Mouse (Mus musculus): ENCODE measurements at regions not wholly inside any gene's neighbourhood (a gene's known extent, or its start where the extent isn't known, plus 50 kb on each side); places are given as distances from the start of the nearest gene placed in this dataset.

DNA sequence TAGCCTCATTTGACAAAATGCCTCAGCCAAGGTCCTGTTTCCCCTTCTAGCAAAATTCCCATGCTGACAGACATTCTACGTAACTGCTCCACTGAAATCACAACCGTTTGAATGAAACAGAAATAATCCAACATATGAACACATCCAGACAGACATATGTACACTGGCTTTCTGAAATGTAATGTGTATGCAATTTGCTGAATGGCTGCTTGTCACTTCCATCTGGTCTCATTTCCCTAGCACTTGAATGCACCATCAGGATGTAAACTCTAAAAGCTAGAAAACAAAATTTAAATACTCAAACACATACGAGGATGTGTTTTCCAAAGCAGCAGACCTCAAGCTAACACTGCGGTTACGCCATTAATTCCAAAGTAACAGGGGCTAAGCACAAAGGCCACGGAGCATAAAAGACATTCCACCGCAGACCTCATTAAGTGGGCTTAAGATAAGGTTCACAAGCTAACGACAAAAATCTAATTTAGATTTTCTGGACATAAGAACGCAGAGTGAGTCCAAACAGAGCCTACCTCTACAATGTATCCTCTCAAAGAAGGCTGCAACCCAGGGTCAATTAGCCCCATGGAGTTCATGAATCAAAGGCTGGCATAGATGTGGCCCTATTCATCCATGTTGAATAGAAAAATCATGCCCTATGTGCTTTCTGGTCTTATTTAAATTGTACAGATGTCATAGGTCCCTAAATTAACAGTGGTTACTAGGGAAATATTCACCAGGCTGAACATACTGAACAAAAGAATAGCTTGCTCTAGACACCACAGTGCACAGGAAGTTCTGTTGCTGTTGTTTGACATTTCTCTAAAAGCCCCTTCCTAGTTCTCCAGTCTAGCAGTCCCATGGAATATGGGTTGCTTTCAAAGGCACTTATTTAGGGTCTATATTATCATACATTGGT lies 630.5 kb downstream of the Nedd1 start:
- DNase-seq (ENCODE audit: low spot score), result no peak

DNA sequence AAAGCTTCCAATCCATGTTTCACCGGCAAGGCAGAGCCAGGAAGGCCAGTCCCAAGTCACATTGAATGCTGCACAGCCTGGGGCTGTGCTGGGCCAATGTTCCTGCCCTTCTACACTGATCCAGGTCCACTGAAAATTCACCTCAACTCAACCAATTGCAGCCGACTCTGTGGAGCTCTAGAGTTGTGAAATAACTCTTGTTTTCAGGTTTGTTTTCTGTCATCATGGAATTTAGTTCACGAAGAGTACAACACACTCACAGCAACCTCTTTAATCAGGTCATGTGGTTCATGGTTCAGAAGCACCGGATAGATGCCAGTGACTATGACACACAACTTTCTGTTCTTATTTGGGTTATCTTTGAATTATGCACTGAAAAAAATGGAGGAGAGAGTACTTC lies 640.1 kb downstream of the Nedd1 start:
- no peak for DNase-seq (ENCODE audit: low spot score)

DNA sequence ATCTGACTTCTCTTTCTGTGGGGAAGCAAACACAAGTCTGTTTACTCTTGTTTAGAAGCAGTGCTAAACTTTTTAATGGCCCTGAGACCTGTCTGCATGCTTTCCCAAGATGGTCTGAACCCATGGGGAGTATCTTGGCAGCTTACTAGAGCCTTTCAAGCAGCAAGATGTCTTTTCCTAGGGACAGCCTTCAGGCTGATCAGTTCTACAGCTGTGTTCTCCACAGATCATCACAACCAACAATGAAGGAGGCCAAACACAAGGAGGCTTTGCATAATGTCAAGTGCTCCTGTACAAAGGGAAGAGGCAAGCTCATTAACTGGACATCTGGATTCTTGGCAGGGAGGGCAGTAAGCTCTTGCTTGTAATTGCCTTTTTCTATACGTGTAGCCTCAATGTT lies 641.0 kb downstream of the Nedd1 start:
- DNase-seq (ENCODE audit: low spot score), result no peak

DNA sequence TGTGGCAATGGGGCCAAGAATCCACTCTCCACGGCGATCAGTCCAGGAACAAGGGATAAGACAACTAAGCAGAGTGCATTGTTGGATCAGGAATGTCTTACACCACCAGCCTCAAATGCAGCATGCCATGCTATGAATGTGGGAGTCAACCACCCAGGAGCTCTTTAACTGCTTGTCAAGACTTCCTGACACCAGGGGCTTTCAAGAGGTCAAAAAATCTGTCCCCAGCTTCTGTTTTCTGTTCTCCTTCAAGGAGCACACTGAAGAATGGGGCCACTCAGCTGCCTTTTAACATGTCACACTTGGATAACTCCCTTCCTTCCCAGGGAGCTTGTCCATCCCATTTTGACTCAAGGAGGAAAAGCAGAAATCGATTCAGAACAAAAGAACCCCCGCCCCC lies 642.8 kb downstream of the Nedd1 start:
- no peak for DNase-seq (ENCODE audit: low spot score)

DNA sequence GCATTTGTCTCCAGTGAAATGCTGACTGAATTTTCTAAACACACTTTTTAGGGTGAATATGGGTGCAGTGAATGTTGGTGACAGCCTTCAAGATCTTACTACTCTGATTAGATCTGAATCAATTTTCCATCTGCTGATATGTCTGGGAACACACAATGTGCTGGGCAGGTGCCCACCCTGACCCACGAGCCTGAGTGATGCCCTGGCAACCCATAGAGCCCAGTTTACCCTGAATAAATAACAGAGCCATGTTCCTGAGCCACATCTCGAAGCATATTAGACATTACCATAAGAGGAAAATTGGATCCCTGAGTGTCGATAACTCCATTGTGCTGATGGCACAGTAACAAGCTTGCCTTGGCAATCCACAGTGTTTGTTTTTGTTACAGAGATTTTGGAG lies 644.9 kb downstream of the Nedd1 start:
- no peak for DNase-seq (ENCODE audit: low spot score)

DNA sequence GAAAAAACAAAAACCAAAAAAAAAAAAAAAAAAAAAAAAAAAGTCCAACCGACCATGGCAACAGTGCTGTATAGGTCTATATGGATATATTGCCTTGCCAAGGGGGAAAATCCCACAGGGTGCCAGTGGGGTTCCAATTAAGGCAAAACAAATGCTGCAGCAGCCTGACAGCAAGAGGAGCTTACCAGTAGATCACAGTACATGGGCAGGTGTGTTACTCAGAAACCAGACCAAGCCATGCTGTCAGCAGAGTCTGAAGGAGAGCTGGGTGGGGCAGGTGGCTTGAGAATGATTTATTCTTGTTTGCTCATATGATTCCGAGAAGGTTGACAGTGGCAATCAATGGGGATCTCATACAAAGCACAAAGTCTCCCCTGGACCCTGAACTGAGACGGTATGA lies 645.5 kb downstream of the Nedd1 start:
- DNase-seq (ENCODE audit: low spot score), result no peak

DNA sequence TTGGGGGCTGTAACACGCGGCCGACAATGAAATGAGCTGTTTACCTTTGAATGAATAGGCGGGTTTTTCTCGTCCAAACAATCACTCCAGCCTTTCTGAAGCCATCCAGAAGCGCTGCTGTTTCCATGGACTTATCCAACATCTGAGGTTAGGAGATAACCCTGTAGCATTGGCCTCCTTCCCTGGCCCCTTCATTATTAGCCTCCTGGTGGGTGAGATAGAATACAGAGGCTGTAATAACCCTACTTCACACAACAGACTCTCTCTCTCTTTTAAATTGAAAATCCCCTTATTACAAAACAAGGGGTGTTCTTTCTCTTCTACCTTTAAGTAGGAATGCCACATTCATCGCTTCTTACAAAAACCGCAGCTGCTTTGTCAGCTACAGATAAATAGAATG lies 646.8 kb downstream of the Nedd1 start:
- no peak for DNase-seq (ENCODE audit: low spot score)

DNA sequence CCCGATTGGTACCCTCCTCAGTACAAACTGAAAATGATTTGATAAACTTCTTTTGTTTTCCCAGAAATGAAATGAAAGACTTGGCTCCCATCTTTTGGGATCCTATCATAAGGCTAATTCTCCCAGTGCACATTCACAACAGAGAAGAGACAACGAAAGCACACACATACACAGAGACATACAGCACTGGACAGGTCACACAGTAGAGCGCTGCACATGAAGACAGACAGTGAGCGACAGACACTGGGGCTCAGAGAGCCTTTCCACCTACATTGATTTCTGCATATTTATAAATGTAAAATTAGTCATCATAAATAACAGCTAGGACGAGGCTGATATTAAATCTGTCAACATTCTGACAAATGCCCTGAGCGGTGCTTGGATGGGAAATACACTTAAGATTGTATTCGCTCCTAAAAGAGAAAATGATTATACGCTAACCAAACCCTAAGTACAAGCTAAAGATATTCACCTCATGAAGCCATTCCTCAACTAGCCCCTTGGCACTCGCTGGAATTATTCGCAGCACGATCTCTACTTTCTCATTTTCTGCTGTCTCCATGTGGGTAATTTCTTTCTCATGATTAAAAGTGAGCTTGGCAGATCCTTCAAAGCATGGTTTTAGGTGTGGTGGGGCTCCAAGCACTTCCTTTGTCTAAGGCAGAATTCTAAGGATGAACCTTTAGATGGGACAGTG lies 647.4 kb downstream of the Nedd1 start:
- DNase-seq (ENCODE audit: low spot score), result no peak

DNA sequence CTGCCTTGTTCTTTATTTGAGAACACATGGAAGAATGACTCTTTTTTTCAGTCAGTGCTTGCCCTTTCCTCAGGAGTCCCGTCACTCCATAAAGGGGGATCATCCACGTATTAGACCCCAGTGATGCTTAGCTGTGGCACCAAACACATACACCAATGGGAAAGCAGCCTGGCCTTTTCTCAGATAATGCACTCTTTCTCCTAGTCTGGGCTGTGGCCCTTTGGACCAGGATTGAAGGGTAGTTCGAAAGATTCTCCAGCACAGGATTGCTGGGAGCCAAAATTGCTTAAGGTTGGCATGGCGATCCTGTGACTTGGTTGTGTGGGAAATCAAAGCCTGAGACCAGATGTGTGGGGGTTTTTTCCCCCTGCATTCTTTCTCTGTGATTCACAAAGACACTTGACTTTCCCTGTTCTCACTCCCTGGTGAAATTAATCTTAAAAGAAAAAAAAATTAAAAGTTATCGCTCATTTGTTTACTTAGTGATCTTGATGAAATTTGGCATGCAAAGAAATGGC lies 648.3 kb downstream of the Nedd1 start:
- DNase-seq (ENCODE audit: low spot score), result no peak

DNA sequence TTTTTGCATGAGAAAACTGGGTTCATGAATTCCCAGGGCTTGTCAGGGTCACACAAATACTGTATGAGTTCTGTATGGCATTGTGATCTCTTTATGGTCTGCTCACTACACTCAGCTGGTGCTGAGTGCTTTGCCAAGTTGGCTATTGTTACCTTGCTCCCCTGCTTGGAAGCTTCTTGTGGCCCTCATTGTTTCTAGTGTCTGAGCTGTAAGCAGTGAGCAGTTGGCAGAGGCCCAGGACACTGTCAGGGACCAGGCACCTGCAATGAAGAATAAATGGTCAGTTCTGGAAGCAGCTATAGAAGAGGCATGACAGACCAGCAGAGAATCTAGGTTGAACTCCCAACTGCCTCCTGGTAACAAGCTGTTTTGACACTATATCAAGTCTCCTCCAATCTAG lies 677.4 kb downstream of the Nedd1 start:
- DNase-seq (ENCODE audit: low spot score), result no peak

DNA sequence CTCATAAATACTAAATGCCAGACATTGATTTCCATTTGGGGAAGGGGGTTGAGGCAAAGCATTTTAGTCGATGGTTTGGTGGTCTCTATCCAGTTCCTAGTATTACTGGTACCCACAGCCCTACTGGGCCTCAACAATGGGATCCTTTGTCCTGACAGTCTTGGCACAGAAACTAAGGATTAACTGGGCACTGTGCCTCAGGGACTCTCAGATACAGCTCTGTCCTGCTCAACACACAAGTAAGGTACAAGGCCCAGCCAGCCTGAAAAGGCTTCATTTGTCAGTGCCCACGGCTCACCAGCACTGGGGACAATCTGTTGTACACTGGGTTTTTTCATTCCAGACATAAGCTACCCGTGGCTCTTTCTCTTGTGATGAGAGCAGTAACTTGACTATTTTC lies 686.0 kb downstream of the Nedd1 start:
- DNase-seq (ENCODE audit: low spot score), result no peak

DNA sequence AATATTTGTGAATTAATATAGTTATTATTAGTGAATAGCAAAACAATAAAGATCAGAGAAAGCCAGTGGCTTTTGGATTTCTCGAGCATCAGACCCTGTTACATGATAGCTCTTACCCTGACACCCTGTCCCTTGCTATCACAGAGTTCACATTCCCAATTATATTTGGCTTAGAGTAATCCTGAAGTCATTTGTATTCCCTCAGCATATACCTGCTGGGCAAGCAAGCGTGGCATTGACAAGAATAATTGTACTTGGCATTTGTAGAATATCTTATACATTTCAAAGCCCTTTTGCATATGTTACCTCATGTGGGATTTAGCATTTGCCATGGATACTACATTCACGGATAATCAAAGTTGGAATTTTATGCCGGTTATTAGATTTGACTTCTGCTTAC lies 692.0 kb downstream of the Nedd1 start:
- no peak for DNase-seq (ENCODE audit: low spot score)

DNA sequence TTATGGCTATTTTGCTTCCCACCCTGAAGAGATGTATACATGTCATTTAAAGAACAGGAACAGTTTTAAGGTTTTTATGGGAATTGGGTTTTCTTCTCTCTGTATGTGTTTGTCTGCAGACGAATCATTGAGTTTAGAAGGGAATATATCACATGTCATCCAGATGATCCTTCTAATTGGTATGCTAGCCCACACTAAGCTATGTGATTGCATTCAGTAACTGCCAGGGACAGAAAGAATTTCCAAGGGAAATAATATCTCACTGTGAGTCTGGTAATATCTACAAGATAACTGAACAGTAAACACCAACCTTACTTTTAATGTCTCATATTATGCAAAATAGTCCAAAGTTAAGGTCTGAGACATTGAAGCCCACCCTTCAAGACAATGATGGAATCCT lies 698.0 kb downstream of the Nedd1 start:
- no peak for DNase-seq (ENCODE audit: low spot score)

DNA sequence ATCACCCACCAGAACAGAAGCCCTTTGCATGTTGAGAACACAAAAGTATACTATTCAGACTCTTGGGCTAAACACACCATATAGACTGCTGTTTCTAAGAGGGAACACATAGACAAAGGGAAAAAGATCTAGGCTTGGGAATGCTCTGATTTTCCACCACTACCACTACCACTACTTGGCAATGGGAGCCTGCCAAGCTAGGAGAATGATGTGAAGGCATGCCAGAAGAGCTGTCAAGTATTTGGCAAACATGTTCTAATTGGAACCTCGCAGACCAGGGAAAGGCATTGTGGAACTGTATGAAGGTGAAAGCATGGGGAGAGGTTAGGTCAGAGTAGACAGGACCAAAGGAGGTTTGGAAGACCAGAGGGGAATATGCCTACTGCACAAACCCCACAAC lies 701.2 kb downstream of the Nedd1 start:
- no peak for DNase-seq (ENCODE audit: low spot score)

DNA sequence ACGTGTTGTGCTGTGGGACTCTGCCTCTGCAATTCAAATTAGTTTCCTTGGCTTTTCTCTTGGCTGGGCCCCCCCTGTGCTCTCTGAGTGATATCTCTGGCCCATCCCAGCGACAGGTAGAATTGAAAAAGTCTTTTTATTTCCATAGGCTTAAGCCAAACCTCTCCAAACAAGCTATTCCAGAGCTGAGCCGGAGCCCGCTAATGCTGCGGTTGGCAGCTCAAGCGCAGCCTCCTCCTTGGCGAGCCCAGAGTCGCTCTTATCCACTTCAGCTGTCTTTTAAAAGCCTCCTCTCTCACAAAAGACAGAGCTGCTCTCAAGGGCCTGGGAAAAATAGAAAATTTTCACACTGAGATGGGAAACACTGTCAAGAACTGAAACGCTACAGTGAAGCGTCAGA lies 712.7 kb downstream of the Nedd1 start:
- DNase-seq (ENCODE audit: low spot score), result no peak

DNA sequence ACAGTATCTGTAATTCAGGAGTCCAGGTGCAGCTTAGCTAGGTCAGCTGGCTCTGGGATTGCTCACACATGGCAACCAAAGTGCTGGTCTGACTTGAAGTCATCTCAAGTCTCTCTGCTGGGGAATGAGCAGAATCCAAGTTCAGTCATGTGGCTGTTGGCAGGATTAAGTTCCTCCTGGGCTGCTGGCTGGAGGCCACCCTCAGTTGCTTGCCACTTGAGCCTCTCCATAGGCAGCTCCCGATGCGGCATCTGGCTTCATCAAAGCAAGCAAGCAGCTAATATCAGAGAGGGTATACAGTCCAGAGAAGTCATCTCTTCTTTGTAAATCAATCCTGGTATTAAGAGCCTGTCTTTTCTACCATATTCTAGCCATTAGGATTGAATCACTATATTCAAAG lies 714.3 kb downstream of the Nedd1 start:
- no peak for DNase-seq (ENCODE audit: low spot score)

DNA sequence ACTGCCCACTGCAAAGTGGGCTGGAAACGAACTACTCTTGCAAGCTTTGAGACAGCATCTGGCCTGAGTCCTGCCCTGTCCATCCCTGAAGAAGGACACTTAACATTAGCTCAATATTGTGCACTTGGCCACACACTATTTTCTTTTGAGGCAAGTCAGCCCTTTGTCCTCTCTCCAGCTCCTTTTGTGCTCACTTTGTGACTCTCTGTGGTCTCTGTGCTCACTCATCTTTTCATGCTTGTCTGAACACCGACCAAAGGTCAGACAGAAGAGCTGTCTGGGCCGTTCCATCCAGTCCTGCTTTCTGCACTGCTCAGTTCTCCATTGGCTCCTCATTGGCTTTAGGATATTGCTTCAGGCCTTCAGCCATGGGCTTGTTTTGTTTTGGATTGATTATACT lies 715.8 kb downstream of the Nedd1 start:
- no peak for DNase-seq (ENCODE audit: low spot score)

DNA sequence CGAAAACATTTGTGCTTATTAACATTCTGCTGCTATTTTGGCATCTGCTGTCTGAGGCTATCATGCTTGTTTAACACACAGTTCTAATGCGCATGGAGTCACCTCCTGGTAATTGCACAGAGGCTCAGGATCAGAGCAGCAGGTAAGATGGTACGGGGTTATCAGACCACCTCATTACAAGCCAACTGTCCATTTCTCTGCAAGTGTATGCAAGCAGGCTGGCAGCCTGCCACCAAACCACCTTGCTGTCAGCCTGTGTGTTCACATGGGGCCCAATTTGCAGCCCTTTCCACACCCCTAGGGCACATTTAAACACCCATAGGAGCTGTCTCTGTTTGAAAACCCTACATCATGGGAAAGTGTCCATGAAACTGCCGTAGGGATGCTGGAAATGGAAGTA lies 731.2 kb downstream of the Nedd1 start:
- no peak for DNase-seq (ENCODE audit: low spot score)

DNA sequence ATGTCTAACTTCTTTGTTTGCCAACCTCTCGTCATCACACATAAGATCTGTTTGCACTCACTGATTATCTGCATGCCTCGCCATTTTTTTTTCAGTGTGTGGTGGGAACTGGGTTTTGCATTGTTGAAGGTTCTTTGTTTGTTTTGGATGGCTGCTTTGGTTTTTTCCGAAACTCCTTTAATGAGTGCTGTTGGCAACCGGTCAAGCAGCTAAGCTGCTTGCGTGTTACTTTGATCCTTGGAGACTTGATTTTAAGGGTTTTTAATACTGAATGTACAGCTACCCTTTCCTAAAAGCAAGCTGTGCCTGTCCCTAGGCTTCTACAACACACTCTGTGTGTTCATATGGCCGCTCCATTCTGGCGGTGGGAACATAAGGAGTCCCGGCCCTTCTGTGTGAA lies 733.9 kb downstream of the Nedd1 start:
- DNase-seq (ENCODE audit: low spot score), result no peak

DNA sequence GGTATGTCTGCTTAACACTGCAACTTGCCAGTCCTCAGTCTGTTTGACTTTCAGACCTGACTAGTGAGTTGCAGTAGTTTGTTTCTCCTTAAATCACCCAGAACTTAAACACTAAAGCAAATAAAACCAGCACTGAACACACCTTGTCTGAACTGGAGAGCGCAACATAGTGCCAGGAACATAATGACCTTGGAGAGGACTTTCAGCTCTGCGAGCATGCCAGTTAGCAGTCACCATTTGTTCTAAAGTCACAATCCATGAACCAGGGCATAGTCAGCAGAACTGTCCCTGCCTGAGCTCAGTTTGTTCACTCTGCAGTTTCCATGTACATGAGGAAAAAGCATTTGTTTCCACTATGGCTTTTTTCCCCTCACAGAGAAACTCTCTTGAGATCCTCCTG lies 742.4 kb downstream of the Nedd1 start:
- no peak for DNase-seq (ENCODE audit: low spot score)

DNA sequence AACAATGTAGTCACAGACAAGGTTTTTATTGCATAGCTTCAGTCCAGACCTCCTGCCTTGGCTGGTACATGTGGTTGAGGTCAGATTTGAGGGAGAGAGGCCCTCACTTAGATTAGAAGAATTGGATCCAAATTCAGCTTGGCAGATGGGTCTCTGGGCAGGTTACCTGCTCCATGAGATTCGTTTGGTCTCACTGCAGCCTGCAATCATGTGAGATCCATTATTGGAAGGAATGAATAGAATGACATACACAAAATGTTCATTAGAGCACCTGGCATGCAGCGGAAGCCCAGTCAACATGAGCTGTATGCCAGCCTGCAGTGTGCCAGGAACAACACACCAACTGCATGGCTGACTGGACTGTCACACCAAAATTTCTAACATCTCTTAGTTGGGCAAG lies 750.3 kb downstream of the Nedd1 start:
- no peak for DNase-seq (ENCODE audit: low spot score)

DNA sequence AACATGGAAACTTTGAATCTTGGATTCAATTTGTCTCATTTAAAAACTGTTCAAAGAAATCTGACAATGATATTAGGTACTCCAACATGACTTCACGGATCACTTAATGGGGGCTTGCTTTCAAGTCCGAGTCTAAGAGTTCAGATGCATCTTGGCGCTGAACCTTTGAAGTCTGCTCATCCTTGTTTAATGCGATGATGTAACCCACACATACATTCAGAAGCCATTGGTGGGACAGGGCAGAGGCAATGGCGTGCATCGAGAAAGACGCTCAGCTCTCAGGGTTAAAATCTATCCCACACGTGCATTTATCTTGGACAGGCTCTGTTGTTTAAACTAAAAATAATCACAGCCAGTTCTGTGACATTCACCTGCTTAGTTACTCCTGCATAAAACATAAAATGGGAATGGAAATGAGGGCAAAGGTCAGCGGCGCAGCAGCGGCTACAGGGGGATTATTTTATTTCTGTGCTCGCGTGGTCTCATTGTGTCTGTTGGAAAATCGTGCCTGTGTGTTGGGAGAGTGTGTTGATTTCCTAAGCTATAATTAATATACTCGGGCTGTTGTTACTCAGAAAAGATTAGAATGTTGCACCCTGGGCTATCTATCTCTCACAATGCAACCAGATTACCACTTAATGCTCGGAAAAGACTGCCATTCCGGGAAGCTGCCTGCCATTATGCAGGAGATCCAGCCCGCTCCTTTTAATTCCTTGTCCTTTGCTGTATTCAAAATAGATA lies 754.5 kb downstream of the Nedd1 start:
- DNase-seq (ENCODE audit: low spot score), result no peak
